ENCODE assay signal across 8 mouse cellular contexts in the genomic region with DNA sequence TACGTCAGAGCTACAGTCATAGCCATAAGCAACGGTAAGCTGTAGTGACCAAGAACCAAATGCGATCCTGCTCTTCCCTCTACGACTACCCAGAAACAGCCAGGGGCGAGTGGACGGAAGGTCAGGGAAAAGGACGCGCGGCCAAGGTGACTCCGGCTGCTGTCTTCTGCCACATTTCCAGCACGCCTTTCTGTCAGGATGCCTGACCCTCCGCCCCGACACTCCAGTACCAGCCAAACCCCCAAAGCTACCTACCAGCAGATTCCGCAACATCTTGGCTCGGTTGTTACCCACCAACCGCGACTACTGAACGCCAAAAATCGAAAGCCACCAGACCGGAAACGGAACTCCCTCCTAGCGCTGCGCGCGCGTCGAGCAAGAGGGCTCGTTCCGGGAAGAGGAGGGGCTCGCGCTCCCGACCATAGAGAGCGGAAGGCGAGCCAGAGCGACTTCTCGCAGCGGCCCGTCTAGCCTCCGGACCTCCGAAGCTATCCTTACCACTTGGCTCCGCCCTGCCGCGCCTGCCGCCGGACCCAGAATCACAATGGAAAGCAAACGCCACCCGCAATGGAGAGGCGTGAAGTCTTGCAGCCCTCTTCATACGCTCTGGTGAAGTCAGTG. TPM values are rescaled to one million over a fixed set of nuclear protein-coding genes. Genes with fewer than 3 reads are reported as not detected.
A peak's percentile ranks its signal among the peaks of the same experiment; 100 is the strongest.
DNase-seq lines count a peak whose midpoint lies in the region; ATAC-seq lines count a peak whose summit lies in the region.

A gene (minus strand): TSS at position 494 of the 621 bp plus-strand sequence.

- intact Hi-C loops in left cerebral cortex, postnatal 14 days (cut with DNase I), result no loop called here

- H3K36me3 ChIP-seq in intestine, embryonic 14.5 days (ENCODE audit: control insufficient read depth, insufficient read depth, low read length), result peaks cover 32% of the 10 kb centered on the region

- peak; percentile 100 for ATAC-seq in intestine, embryonic 14.5 days (replicated peaks; ENCODE audit: low FRiP score, low TSS enrichment, low read depth)

- peak; percentile 87 to 92 for DNase-seq in adrenal gland, adult 18-20 months (ENCODE audit: low spot score in 2 of 2)
- peak; percentile 99 for DNase-seq in embryo, embryonic 11 days
- peak; percentile 96 for DNase-seq in gastrocnemius, postnatal 25 days
- DNase-seq in intestine, embryonic 14.5 days (ENCODE audit: low spot score), result peak; percentile 93
- peak; percentile 94 to 96 for DNase-seq in left cerebral cortex, postnatal 14 days (ENCODE audit: low spot score in 2 of 2)
- DNase-seq in mesoderm, embryonic 11.5 days (ENCODE audit: low read depth, low spot score), result peak; percentile 96
- peak; percentile 94 to 95 for DNase-seq in right cerebral cortex, postnatal 36 days (ENCODE audit: low spot score in 2 of 2)
- peak; percentile 95 for DNase-seq in yolk sac, embryonic 10.5 days (ENCODE audit: low spot score)

- H3K4me1 ChIP-seq in intestine, embryonic 14.5 days (replicated peaks; ENCODE audit: control insufficient read depth, insufficient read depth, low read length), result peaks cover 10% of the 10 kb centered on the region

- H3K27ac ChIP-seq in intestine, embryonic 14.5 days (ENCODE audit: low read depth), result peak within 1 kb of the TSS; percentile 93

- no peaks in the 10 kb centered on the region for H3K27me3 ChIP-seq in intestine, embryonic 14.5 days (replicated peaks; ENCODE audit: control insufficient read depth, insufficient read depth, low read length)

- H3K4me2 ChIP-seq in intestine, embryonic 14.5 days (ENCODE audit: low read length), result peak within 1 kb of the TSS; percentile 98

- under 1% methylated on average over 49 of the region's 49 CpGs for WGBS in intestine, embryonic 14.5 days

- no peaks in the 10 kb centered on the region for H3K9me3 ChIP-seq in intestine, embryonic 14.5 days (ENCODE audit: control insufficient read depth, low read length)

- peak within 1 kb of the TSS; percentile 75 for H3K9ac ChIP-seq in intestine, embryonic 14.5 days (ENCODE audit: low read length)

- peak within 1 kb of the TSS; percentile 88 for H3K4me3 ChIP-seq in intestine, embryonic 14.5 days (ENCODE audit: low read depth, low read length)

RNA-seq across cellular contexts. Expression of the gene that starts here (rescaled TPM):
- total RNA-seq in adrenal gland, adult 18-20 months (2021), result 100 to 1,000 TPM; 332 to 555 TPM
- total RNA-seq in gastrocnemius, postnatal 25 days (2021), result 100 to 1,000 TPM; 398 to 435 TPM
- polyA plus RNA-seq in intestine, embryonic 14.5 days (2014; fragmentation: Nextera tagmentation; extraction: Ambion mirVana), result 747 and 830 TPM in 2 replicates
- total RNA-seq in left cerebral cortex, postnatal 14 days (2021), result 100 to 1,000 TPM; 412 to 418 TPM

Comparison
In these comparisons a context has a peak if more than half of its experiments do, and no peak if none do; other contexts are left out.
1. Peak in every context shown above with its lines: DNase-seq, ATAC-seq, H3K4me3 ChIP-seq and H3K27ac ChIP-seq.